ENCODE assay signal across 9 mouse cellular contexts in genomic region chr1:132298425-132298800, GRCm38 (mm10). TPM values are rescaled to one million over a fixed set of nuclear protein-coding genes. Genes with fewer than 3 reads are reported as not detected.
DNase-seq lines count a peak whose midpoint lies in the region; ATAC-seq and TF ChIP-seq lines count a peak whose summit lies in the region.
"Had no signal": no experiment of that assay in that cellular context is flagged by ENCODE, and none has a peak within 500 bp of the region (broad histone marks: within the 10 kb centered on the region; RNA-seq: fewer than 3 reads in every experiment).

Klhdc8a (plus strand) TSS chr1:132298626.

- H3K4me1 ChIP-seq in thymus, adult 2 months (replicated peaks; ENCODE audit: control insufficient read depth, insufficient read depth, low read length), result no peaks in the 10 kb centered on the region
- H3K4me1 ChIP-seq in heart, embryonic 14.5 days (ENCODE audit: control insufficient read depth in 2 of 2, insufficient read depth in 2 of 2, low read length in 2 of 2), result peaks cover 4 to 19% of the 10 kb centered on the region in 2 experiments; a peak in 3 of 4 replicates
- peaks cover 11% of the 10 kb centered on the region for H3K4me1 ChIP-seq in liver, adult 2 months (ENCODE audit: control insufficient read depth, insufficient read depth, low read length)
- H3K4me1 ChIP-seq in neural tube, embryonic 11.5 days (ENCODE audit: control insufficient read depth, insufficient read depth, low read length), result peaks cover 5% of the 10 kb centered on the region

- TF ChIP-seq CTCF in thymus, adult 2 months (IDR thresholded peaks at IDR 0.05; ENCODE audit: borderline replicate concordance, control insufficient read depth, extremely low read depth, insufficient read depth, low read length, poor library complexity), result no peak
- TF ChIP-seq CTCF in liver, adult 2 months (IDR thresholded peaks at IDR 0.05; ENCODE audit: low read depth, low read length), result no peak

- no peaks in the 10 kb centered on the region for H3K9me3 ChIP-seq in heart, embryonic 14.5 days (ENCODE audit: control insufficient read depth, low read length)
- no peaks in the 10 kb centered on the region for H3K9me3 ChIP-seq in neural tube, embryonic 11.5 days (ENCODE audit: control insufficient read depth, low read length)

- peak within 1 kb of the TSS; percentile 99 for H3K4me2 ChIP-seq in heart, embryonic 14.5 days (ENCODE audit: low read length)
- H3K4me2 ChIP-seq in neural tube, embryonic 11.5 days (ENCODE audit: low read depth), result peak within 1 kb of the TSS; percentile 99

- WGBS in thymus, adult 2 months, result 3% methylated on average over 28 of the region's 28 CpGs
- WGBS in heart, embryonic 14.5 days, result 2% methylated on average over 28 of the region's 28 CpGs
- WGBS in liver, adult 2 months, result 3% methylated on average over 28 of the region's 28 CpGs
- WGBS in neural tube, embryonic 11.5 days, result under 1% methylated on average over 28 of the region's 28 CpGs

- DNase-seq in thymus, adult 2 months, result no peak
- DNase-seq in thymus, postnatal 25 days, result no peak
- DNase-seq in embryo, embryonic 11 days, result peak; percentile 65
- peak; percentile 71 for DNase-seq in kidney, postnatal 10 days
- DNase-seq in liver, adult 2 months (ENCODE audit: extremely low read depth, low read depth, low spot score), result peak; percentile 84
- DNase-seq in neural tube, embryonic 11.5 days (ENCODE audit: low spot score), result peak; percentile 59

- H3K79me2 ChIP-seq in liver, adult 2 months (ENCODE audit: control insufficient read depth, insufficient read depth, low read length), result no peaks in the 10 kb centered on the region

- H3K27me3 ChIP-seq in thymus, adult 2 months (ENCODE audit: control insufficient read depth, insufficient read depth, low read length), result peaks cover 5% of the 10 kb centered on the region; the same call in 1 of the 2 replicates
- peaks cover 35% of the 10 kb centered on the region for H3K27me3 ChIP-seq in heart, embryonic 14.5 days (ENCODE audit: control insufficient read depth, insufficient read depth, low read length)
- H3K27me3 ChIP-seq in liver, adult 2 months (ENCODE audit: control insufficient read depth, insufficient read depth, low read length), result no peaks in the 10 kb centered on the region
- peaks cover 11% of the 10 kb centered on the region for H3K27me3 ChIP-seq in neural tube, embryonic 11.5 days (ENCODE audit: control insufficient read depth, insufficient read depth, low read length)

- no peaks in the 10 kb centered on the region for H3K36me3 ChIP-seq in thymus, adult 2 months (ENCODE audit: control insufficient read depth, insufficient read depth, low read length)
- no peaks in the 10 kb centered on the region for H3K36me3 ChIP-seq in heart, embryonic 14.5 days (ENCODE audit: control insufficient read depth, insufficient read depth, low read length)
- no peaks in the 10 kb centered on the region for H3K36me3 ChIP-seq in liver, adult 2 months (ENCODE audit: control insufficient read depth, insufficient read depth, low read length)
- H3K36me3 ChIP-seq in neural tube, embryonic 11.5 days (ENCODE audit: control insufficient read depth, insufficient read depth, low read length), result no peaks in the 10 kb centered on the region

- ATAC-seq in heart, embryonic 14.5 days (ENCODE audit: insufficient number of reproducible peaks, insufficient read depth, low FRiP score, low read depth), result no peak
- ATAC-seq in neural tube, embryonic 11.5 days (ENCODE audit: insufficient read depth, low FRiP score, low TSS enrichment), result peak; percentile 63; the same call in 1 of the 2 replicates
- ATAC-seq in inflammation-experienced regulatory T-cells, adult 6 months, result no peak

- peak within 1 kb of the TSS; percentile 68 for H3K9ac ChIP-seq in heart, embryonic 14.5 days (ENCODE audit: low read length)
- H3K9ac ChIP-seq in liver, adult 2 months (ENCODE audit: low read depth, low read length), result peak within 1 kb of the TSS; percentile 92
- H3K9ac ChIP-seq in neural tube, embryonic 11.5 days (ENCODE audit: low read length), result peak within 1 kb of the TSS; percentile 67

- peak within 1 kb of the TSS; percentile 0; the same call in 1 of the 2 replicates for H3K4me3 ChIP-seq in thymus, adult 2 months (ENCODE audit: control insufficient read depth, insufficient read depth, low read length)
- peak within 1 kb of the TSS; percentile 49 to 56 for H3K4me3 ChIP-seq in heart, embryonic 14.5 days (ENCODE audit: control insufficient read depth in 1 of 2, insufficient read depth in 1 of 2, low read depth in 1 of 2, low read length in 2 of 2)
- H3K4me3 ChIP-seq in liver, adult 2 months (ENCODE audit: insufficient read depth, low read depth, low read length), result peak within 1 kb of the TSS; percentile 76
- H3K4me3 ChIP-seq in neural tube, embryonic 11.5 days (ENCODE audit: low read depth, low read length), result peak within 1 kb of the TSS; percentile 58

- no peak for TF ChIP-seq POLR2A in thymus, adult 2 months (IDR thresholded peaks at IDR 0.05; ENCODE audit: control insufficient read depth, extremely low read depth, insufficient read depth, low read length, poor library complexity)
- peak; percentile 52 for TF ChIP-seq POLR2A in liver, adult 2 months (IDR thresholded peaks at IDR 0.05; ENCODE audit: extremely low read depth, insufficient read depth, low read length)

- no peak within 1 kb of the TSS for H3K27ac ChIP-seq in thymus, adult 2 months (ENCODE audit: control insufficient read depth, insufficient read depth, low read length)
- H3K27ac ChIP-seq in heart, embryonic 14.5 days (replicated peaks in 1 of 2; ENCODE audit: control insufficient read depth in 1 of 2, insufficient read depth in 1 of 2, low read depth in 2 of 2, low read length in 2 of 2), result no peak within 1 kb of the TSS
- peak within 1 kb of the TSS; percentile 75 for H3K27ac ChIP-seq in liver, adult 2 months (replicated peaks; ENCODE audit: insufficient read depth, low read depth, low read length)
- H3K27ac ChIP-seq in neural tube, embryonic 11.5 days (ENCODE audit: low read depth, low read length), result no peak within 1 kb of the TSS

RNA-seq across cellular contexts. Expression of gene Klhdc8a, which starts in this region (rescaled TPM):
- 5.5 and 6.6 TPM in 2 replicates for polyA plus RNA-seq in thymus, adult 2 months (2012; rRNA removed)
- 0.50 and 1.5 TPM in 2 replicates for polyA plus RNA-seq in heart, embryonic 14.5 days (2014; fragmentation: Nextera tagmentation; extraction: Ambion mirVana)
- total RNA-seq in liver, adult 2 months (2014; rRNA removed), result 0.18 and 0.81 TPM in 2 replicates
- 1.2 and 1.4 TPM in 2 replicates for polyA plus RNA-seq in liver, adult 2 months (2012; rRNA removed)
- polyA plus RNA-seq in neural tube, embryonic 11.5 days (2014; fragmentation: Nextera tagmentation; extraction: Ambion mirVana), result 1.3 and 2.5 TPM in 2 replicates
- polyA plus RNA-seq in inflammation-experienced regulatory T-cells, adult 6 months (2017; shearing (Covaris generic)), result not detected
- total RNA-seq: MEL had no signal

Comparison
In these comparisons a context has a peak if more than half of its experiments do, and no peak if none do; other contexts are left out.
1. DNase-seq: peak in embryo, embryonic 11 days (single experiment), kidney, postnatal 10 days (single experiment), liver, adult 2 months (single experiment) and neural tube, embryonic 11.5 days (single experiment); none in thymus, adult 2 months (single experiment) and thymus, postnatal 25 days (single experiment).
2. H3K4me3 ChIP-seq: peak in every context shown above with its lines; median percentile 76 in liver, adult 2 months; 58 in neural tube, embryonic 11.5 days; 52 in heart, embryonic 14.5 days; 0 in thymus, adult 2 months.
3. Peak in every context shown above with its lines, with median percentiles within 50 percentile points of each other: H3K9ac ChIP-seq.